Mouse (Mus musculus) cortical plate, adult 2 months (tissue): ENCODE measurements around the gene Dnah17.

Experiments used
- CTCF ChIP-seq: fragments of 200-500 bp; IDR thresholded peaks from 2 replicates; pipeline ENCODE4 v1.5.1; 2011; ENCODE audit warnings: mild to moderate bottlenecking, control low read depth, low read length; ENCODE audit not compliant: insufficient read depth; ENCODE audit errors: extremely low read depth
- POLR2A ChIP-seq: fragments of 200-500 bp; IDR thresholded peaks from 2 replicates; pipeline ENCODE4 v1.6.1; 2011; ENCODE audit warnings: mild to moderate bottlenecking, low read length, control low read depth; ENCODE audit not compliant: insufficient read depth; ENCODE audit errors: extremely low read depth

- no peak for TF ChIP-seq CTCF
- TF ChIP-seq POLR2A, result no peak
These were observed 133.3 kb downstream of the Dnah17 start for GRCm38 (mm10) chr11:117997085-117997484.
